Mouse (Mus musculus): ENCODE data around the gene Ttll10.

The Ttll10 gene

DNA sequence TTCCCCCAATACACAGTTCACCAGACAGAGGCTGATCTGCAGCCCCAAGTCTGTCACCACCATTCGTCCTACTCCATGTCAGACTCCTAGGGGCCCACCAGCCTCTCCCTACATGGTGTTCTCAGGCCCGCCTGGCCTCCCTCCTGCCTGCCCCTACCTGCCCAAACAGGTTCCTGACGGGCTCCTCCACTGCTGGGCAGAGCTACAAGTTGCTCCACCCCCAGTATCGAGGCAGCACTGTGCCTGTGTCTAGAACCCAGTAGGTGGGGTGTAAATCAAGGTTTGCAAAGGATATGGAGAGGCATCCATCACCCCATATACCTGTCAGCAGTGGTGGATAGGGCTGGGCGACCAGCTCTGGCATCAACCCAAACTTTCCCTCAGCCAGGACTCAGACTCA is at the start of gene Ttll10:
TSS of gene Ttll10 (minus strand) at position 154 of the 400 bp plus-strand sequence.
- no peak for DNase-seq

DNA sequence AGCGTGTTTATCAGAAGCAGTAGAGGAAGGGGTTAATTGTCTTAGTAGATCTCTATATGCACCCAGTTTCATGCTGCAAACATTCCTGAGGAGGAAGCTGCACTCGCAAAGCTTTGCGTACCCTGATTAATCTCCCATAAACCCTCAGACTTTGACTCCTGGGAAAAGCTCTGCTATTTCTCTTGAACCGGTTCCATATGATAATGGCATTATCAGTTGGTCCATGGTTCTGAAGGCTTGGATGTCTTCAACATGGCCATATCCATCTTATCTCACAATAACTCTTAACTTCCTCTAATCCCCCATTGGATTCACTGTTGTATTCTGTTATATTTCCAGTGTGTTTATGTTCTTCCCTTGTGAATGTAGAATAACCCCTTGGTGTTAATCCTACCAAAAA is 44.1 kb upstream of the Ttll10 start:
- no peak for DNase-seq

- DNase-seq: no peak
These were observed 42.3 kb upstream of the Ttll10 start for GRCm38 (mm10) chr4:156101481-156101903.

DNA sequence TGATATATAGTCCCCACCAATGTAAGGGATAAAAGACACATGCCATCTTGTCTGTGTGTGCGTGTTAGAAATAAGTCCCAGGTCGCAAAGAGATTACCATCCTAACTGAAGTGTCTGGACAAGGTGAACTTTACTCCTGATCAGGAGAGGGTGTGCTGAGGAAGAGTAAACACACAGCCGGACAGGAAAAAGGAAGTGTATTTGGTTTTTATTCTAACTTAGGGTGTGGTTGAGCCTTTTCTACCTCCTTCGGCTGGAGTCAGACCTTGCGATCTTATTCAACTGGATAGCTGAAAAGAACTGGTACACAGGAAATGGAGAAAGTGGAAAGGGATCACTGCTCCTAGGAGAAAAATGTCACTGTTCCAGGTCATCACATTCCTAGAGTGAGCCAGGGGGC is 41.3 kb upstream of the Ttll10 start:
- DNase-seq: no peak

DNA sequence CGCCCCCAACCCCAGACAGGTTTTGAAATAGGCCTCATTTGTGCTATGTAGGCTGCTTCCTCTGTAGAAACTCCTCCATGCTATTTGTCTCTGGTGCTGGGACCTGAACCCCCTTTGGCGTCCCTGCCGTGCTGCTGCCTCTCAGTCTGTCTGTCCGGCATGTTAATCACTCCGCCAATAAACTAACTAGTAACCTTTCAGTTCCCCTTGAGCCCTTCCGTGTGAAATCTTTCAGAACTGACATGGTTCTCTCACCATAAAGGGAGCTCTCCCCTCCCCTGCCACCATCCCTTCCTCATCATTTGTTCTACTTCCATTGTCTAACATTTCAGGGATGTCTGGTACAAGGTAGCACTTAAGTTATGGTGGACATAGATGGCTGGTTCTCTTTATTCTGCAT is 40.2 kb upstream of the Ttll10 start:
- no peak for DNase-seq

GRCm38 (mm10) chr4:156097770-156098366 is 38.7 kb upstream of the Ttll10 start:
- no peak for DNase-seq

DNA sequence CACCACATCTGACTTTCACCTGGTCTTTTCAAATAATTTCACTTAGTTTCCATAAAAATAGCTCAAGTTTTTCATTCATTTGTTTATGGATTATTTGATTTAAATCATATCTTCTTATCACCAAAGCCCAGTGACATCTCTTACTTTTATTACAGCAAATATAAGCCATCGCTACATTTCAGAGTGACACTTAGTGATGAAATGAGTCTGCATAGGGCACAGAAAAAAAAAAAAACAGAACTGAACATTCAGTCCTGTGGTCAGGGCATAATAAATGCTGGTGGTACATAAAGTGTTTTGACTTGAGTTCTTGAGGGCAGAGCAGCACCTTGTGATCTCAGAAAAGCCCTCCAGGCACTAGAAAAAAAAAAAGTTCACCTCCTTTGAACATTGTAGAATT is 37.0 kb upstream of the Ttll10 start:
- no peak for DNase-seq

- DNase-seq: no peak
These were observed 34.5 kb upstream of the Ttll10 start for GRCm38 (mm10) chr4:156093758-156094157.

- DNase-seq: no peak
These were observed 33.6 kb upstream of the Ttll10 start for GRCm38 (mm10) chr4:156092765-156093164.

GRCm38 (mm10) chr4:156091236-156091635 is 32.0 kb upstream of the Ttll10 start:
- DNase-seq: no peak

DNA sequence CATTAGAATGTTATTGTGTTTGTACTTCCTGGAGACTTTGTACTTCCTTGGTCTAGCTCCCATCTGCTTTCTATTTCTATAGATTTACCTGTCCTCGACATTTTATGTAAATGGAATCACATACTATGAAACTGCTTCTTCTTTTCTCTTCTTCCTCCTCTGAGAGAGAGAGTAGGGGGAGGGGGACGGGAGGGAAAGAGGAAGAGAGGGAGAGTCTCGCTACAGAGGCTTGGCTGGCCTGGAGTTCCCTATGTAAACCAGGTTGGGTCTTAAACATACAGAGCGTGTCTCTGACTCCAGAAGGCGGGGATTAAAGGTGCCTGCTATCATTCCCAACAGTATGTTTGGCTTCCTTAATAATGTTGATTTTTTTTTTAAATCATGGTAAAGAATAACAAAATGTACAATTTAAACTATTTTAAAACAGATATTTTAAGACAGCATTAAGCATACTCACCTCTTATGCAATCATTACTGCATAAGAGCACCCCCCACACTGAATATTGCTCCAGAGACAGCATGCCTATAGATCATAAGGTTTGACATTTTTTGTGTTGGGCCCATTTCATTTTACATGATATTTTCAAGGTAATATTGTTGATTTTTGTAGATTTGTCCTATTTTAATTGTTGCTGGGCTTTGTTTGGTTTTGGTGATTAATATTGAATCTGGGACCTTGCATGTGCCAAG is 28.3 kb upstream of the Ttll10 start:
- DNase-seq: no peak

DNA sequence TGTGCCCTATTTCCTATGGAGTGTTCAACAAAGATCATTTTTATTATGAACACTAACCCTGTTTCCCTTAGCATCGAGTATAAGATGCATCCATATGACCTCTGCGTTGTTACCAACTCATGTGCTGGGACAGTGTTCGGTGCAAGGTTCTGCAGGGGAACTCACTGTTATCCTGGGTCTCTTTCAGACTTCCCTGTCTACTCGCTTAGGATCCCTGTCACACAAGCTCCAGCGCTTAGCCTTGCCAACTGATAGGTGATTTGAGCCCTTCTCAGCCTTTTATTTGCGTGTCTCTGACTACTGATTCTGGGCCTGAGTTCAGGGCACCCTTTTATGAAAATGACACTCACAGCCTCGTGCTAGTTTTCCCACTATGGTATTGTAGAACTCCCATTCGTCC is 26.0 kb upstream of the Ttll10 start:
- no peak for DNase-seq

DNA sequence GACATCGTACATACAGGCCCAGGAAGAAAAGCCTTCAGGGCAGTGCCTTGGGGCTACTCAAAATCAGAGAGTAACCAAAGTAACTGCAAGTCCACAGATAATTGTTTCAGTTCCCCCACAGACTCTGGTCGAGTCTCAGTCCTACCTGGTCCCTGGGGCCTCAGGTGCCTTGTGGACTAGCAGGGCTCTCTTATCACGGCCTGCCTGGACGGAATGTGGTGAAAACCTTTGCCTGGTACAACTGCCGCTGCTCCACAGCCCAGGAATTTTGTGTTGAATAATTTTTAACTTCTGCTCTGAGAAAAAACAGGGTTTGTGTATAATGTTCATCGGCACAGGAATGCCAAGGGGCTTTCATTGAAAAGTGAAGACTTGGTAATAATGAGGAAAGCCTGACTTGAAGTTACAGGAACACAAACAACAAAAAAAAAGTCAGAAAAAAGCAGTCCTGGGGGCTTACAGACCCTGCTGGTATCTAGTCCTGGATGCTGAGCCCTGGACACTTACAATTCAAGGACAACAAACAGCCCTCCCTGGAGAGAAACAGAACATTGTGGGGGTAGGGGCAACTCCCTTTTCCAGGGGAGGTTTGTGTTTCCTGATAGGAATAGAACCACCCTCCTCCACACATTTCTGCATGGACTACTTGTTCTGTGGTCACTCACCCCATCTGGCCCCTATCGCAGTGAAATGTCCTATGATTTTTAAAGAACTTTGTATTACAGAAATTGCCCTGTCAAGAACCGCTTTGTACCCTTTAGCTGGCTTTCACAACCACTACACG is 25.1 kb upstream of the Ttll10 start:
- DNase-seq: no peak

GRCm38 (mm10) chr4:156083348-156083747 is 24.1 kb upstream of the Ttll10 start:
- DNase-seq: no peak

DNA sequence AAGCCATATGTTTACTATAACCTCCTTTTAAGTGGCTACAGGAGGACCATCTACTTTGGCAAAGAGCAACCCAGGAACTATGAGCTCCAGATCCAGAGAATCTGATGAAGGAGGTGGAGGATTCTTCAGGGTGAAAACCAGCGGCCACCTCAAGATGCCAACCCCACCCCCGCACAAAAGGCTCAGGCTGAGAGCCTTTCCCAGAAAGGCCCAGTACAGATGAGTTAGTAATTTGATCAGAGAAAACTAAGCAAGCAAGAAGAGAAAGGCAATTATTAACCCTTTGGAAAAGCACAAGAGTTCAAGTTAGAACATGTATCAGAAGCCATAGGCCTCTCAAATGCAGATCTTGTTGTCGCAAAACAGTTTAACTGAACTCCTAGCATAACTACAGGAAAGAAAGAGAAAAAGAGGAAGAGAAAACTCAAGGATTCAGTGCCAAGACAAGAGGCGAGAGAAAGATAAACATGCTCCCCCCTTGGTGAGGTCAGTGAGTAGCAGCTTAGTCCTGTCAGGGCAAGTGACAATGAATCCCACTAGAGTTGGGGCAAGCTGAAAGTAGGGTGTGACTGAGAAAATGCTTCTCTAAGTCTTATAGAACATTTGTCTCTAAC is 23.5 kb upstream of the Ttll10 start:
- DNase-seq: no peak

- DNase-seq: no peak
These were observed 18.5 kb upstream of the Ttll10 start for GRCm38 (mm10) chr4:156077499-156078301.

GRCm38 (mm10) chr4:156076911-156077382 is 17.7 kb upstream of the Ttll10 start:
- DNase-seq: no peak

DNA sequence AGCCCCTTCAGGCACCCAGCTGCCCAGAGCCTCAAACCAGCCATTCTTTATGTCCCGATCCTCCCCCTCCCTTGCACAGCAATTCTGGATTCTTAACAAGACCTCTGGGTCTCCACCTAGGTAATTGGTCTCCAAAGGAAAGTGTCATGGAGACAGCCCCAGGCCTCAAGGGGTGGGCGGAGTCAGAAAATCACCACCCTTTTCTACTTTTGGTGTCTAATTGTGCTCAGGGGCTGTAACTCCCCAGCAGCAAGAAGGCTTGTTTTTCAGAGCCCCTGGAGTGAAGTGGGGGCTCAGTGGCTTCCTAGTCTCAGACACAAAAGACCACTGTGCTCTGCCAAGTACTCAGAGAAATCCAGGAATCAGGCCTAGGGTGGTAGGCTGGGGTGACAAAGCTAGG is 11.5 kb upstream of the Ttll10 start:
- no peak for DNase-seq

GRCm38 (mm10) chr4:156070276-156070675 is 11.1 kb upstream of the Ttll10 start:
- no peak for DNase-seq

DNA sequence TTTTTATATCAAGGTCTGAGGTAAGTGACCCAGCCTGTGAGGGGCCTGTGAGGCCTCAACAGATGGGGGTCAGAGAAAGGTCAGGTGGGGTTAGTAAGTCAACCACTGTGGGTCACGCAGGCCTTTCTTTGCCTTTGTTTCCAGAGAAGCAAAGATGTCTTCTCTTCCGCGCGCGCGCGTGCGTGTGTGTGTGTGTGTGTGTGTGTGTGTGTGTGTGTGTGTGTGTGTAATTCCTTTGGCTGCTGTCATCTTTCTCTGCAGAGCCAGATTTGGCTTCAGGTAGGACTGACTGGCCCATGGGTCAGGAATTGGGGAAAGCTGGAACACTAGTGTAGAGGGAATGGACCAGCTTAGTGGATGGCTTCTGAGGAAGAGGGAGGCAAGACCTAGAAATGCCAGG is 10.5 kb upstream of the Ttll10 start:
- no peak for DNase-seq

DNA sequence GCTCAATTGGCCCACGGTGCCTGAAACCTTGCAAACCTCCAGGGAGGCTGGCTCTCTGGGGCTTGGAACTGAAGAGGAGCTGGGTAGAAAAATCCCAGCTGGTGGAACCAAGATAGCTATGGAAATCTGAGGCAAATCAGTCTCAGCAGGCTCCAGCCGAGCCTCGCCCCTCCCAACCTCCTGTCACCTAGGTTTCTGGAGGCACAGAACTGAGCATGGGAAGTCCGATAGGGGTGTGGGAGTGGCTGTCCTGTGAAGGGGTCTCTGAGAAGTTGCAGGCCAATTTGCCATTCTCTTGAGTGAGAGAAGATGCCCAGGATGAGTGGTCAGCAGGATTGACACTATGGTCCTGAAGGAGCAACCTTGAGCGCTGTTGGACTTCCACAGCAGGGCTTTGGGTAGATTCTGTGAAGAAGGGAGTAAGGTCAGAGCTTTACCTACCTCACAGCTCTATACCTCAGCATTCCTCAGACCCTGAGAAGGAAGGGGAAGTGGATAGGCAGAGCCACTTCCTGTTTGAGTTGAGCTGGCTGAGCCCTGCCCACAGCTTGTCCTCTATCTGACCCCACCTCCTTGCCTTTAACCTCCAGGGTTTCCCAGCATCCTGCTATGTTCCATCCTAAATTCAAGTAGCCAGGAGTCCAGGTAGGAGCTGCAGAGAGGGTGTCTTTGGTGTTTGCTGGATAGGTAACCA is 8.2 kb upstream of the Ttll10 start:
- no peak for DNase-seq
